Mouse (Mus musculus) kidney, adult 11 months (tissue): ENCODE results near the gene Ulk3.

Experiments
- DNase-seq: peaks from one replicate; pipeline ENCODE4 v3.0.0; 2022

Ulk3 gene

GRCm38 (mm10) chr9:57574397-57574796 lies 14.9 kb upstream of the Ulk3 start:
- no peak for DNase-seq

- DNase-seq, result no peak
Measured at GRCm38 (mm10) chr9:57575577-57575976, 13.7 kb upstream of the Ulk3 start.

GRCm38 (mm10) chr9:57577144-57577849 lies 12.0 kb upstream of the Ulk3 start:
- DNase-seq, result no peak

- DNase-seq, result no peak
Measured at GRCm38 (mm10) chr9:57584991-57585390, 4.3 kb upstream of the Ulk3 start.

- DNase-seq, result no peak
Measured at GRCm38 (mm10) chr9:57590726-57591125, 1.5 kb downstream of the Ulk3 start.

- peak; percentile 86 for DNase-seq
Measured at GRCm38 (mm10) chr9:57593454-57594173, 4.4 kb downstream of the Ulk3 start.

- no peak for DNase-seq
Measured at GRCm38 (mm10) chr9:57594174-57594509, 4.9 kb downstream of the Ulk3 start.

- no peak for DNase-seq
Measured at GRCm38 (mm10) chr9:57597265-57597664, 8.0 kb downstream of the Ulk3 start.

- no peak for DNase-seq
Measured at GRCm38 (mm10) chr9:57597929-57598382, 8.7 kb downstream of the Ulk3 start.

GRCm38 (mm10) chr9:57598851-57599563 lies 9.8 kb downstream of the Ulk3 start:
- peak; percentile 79 for DNase-seq

GRCm38 (mm10) chr9:57600620-57601352 lies 11.5 kb downstream of the Ulk3 start:
- DNase-seq, result no peak

- no peak for DNase-seq
Measured at GRCm38 (mm10) chr9:57601353-57601706, 12.1 kb downstream of the Ulk3 start.

- DNase-seq, result no peak
Measured at GRCm38 (mm10) chr9:57602098-57602497, 12.8 kb downstream of the Ulk3 start.

- no peak for DNase-seq
Measured at GRCm38 (mm10) chr9:57604875-57605274, 15.6 kb downstream of the Ulk3 start.

GRCm38 (mm10) chr9:57605503-57605902 lies 16.3 kb downstream of the Ulk3 start:
- no peak for DNase-seq

GRCm38 (mm10) chr9:57606139-57606851 lies 17.0 kb downstream of the Ulk3 start, which contains the start of gene Cplx3:
Cplx3 (minus strand) TSS chr9:57606281.
- peak; percentile 72 for DNase-seq

GRCm38 (mm10) chr9:57609803-57610202 lies 20.6 kb downstream of the Ulk3 start:
- no peak for DNase-seq

- DNase-seq, result no peak
Measured at GRCm38 (mm10) chr9:57610359-57610826, 21.1 kb downstream of the Ulk3 start.

GRCm38 (mm10) chr9:57612587-57612986 lies 23.3 kb downstream of the Ulk3 start:
- DNase-seq, result no peak

GRCm38 (mm10) chr9:57613975-57614374 lies 24.7 kb downstream of the Ulk3 start:
- DNase-seq, result no peak

- no peak for DNase-seq
Measured at GRCm38 (mm10) chr9:57614786-57615185, 25.5 kb downstream of the Ulk3 start.

GRCm38 (mm10) chr9:57617556-57618169 lies 28.4 kb downstream of the Ulk3 start:
- DNase-seq, result no peak
